Mouse (Mus musculus): ENCODE measurements around the gene Fdps. TPM values are rescaled to one million over a fixed set of nuclear protein-coding genes. Genes with fewer than 3 reads are reported as not detected.

Fdps gene
- polyA plus RNA-seq (2012; ENCODE audit: insufficient read depth, insufficient read length, low replicate concordance, missing spikeins) = not detected in 2 replicates

GRCm38 (mm10) chr3:89101812-89102494 lies at the start of gene Fdps:
Fdps (minus strand) TSS chr3:89101959.
- Histone ChIP-seq H3K4me1 (ENCODE audit: control insufficient read depth, insufficient read depth, low read length) (peaks cover 7% of the 10 kb centered on the region), H3K4me3 (ENCODE audit: insufficient read depth, low read depth, low read length) (peak within 1 kb of the TSS; percentile 68), H3K27ac (ENCODE audit: insufficient read depth, low read depth, low read length) (peak within 1 kb of the TSS; percentile 10; the same call in 1 of the 2 replicates)
- under 1% methylated on average over 26 of the region's 26 CpGs for WGBS
- TF ChIP-seq CTCF (IDR thresholded peaks at IDR 0.05; ENCODE audit: insufficient read depth, low read depth, low read length) (no peak), POLR2A (IDR thresholded peaks at IDR 0.05; ENCODE audit: insufficient read depth, low read depth, low read length) (peak; percentile 43; the same call in 1 of the 2 replicates)

- WGBS = 85% methylated on average over 14 of the region's 14 CpGs
- Histone ChIP-seq H3K4me1 (ENCODE audit: control insufficient read depth, insufficient read depth, low read length) (peaks cover 4% of the 10 kb centered on the region; the same call in 1 of the 2 replicates), H3K27ac (ENCODE audit: insufficient read depth, low read depth, low read length) (no peak overlapping the region), H3K4me3 (ENCODE audit: insufficient read depth, low read depth, low read length) (no peak overlapping the region)
- TF ChIP-seq POLR2A (IDR thresholded peaks at IDR 0.05; ENCODE audit: insufficient read depth, low read depth, low read length) (no peak), CTCF (IDR thresholded peaks at IDR 0.05; ENCODE audit: insufficient read depth, low read depth, low read length) (no peak)
Observed at GRCm38 (mm10) chr3:89148567-89148966, 46.8 kb upstream of the Fdps start.

- 42% methylated on average over 15 of the region's 15 CpGs for WGBS
- peaks cover 4% of the 10 kb centered on the region; the same call in 1 of the 2 replicates for H3K4me1 ChIP-seq (ENCODE audit: control insufficient read depth, insufficient read depth, low read length)
- TF ChIP-seq POLR2A (IDR thresholded peaks at IDR 0.05; ENCODE audit: insufficient read depth, low read depth, low read length) (no peak), CTCF (IDR thresholded peaks at IDR 0.05; ENCODE audit: insufficient read depth, low read depth, low read length) (no peak)
- no peak overlapping the region for H3K4me3 ChIP-seq (ENCODE audit: insufficient read depth, low read depth, low read length)
- no peak overlapping the region for H3K27ac ChIP-seq (ENCODE audit: insufficient read depth, low read depth, low read length)
Observed at GRCm38 (mm10) chr3:89147979-89148311, 46.2 kb upstream of the Fdps start.

- H3K4me3 ChIP-seq (ENCODE audit: insufficient read depth, low read depth, low read length) = no peak overlapping the region
- H3K27ac ChIP-seq (ENCODE audit: insufficient read depth, low read depth, low read length) = no peak overlapping the region
- TF ChIP-seq POLR2A (IDR thresholded peaks at IDR 0.05; ENCODE audit: insufficient read depth, low read depth, low read length) (no peak), CTCF (IDR thresholded peaks at IDR 0.05; ENCODE audit: insufficient read depth, low read depth, low read length) (no peak)
- WGBS = 55% methylated on average over 26 of the region's 26 CpGs
- peaks cover under 1% of the 10 kb centered on the region; the same call in 1 of the 2 replicates for H3K4me1 ChIP-seq (ENCODE audit: control insufficient read depth, insufficient read depth, low read length)
Observed at GRCm38 (mm10) chr3:89147101-89147978, 45.6 kb upstream of the Fdps start.

- WGBS = 40% methylated on average over 8 of the region's 8 CpGs
- no peak overlapping the region for H3K4me3 ChIP-seq (ENCODE audit: insufficient read depth, low read depth, low read length)
- no peak overlapping the region for H3K27ac ChIP-seq (ENCODE audit: insufficient read depth, low read depth, low read length)
- H3K4me1 ChIP-seq (ENCODE audit: control insufficient read depth, insufficient read depth, low read length) = no peaks in the 10 kb centered on the region
- TF ChIP-seq POLR2A (IDR thresholded peaks at IDR 0.05; ENCODE audit: insufficient read depth, low read depth, low read length) (no peak), CTCF (IDR thresholded peaks at IDR 0.05; ENCODE audit: insufficient read depth, low read depth, low read length) (no peak)
Observed at GRCm38 (mm10) chr3:89145566-89145965, 43.8 kb upstream of the Fdps start.

GRCm38 (mm10) chr3:89144821-89145220 lies 43.1 kb upstream of the Fdps start:
- Histone ChIP-seq H3K4me3 (ENCODE audit: insufficient read depth, low read depth, low read length) (no peak overlapping the region), H3K4me1 (ENCODE audit: control insufficient read depth, insufficient read depth, low read length) (no peaks in the 10 kb centered on the region), H3K27ac (ENCODE audit: insufficient read depth, low read depth, low read length) (no peak overlapping the region)
- no peak for TF ChIP-seq POLR2A (IDR thresholded peaks at IDR 0.05; ENCODE audit: insufficient read depth, low read depth, low read length)
- TF ChIP-seq CTCF (IDR thresholded peaks at IDR 0.05; ENCODE audit: insufficient read depth, low read depth, low read length) = no peak
- WGBS = 76% methylated on average over 10 of the region's 10 CpGs

GRCm38 (mm10) chr3:89136365-89136764 lies 34.6 kb upstream of the Fdps start:
- no peak overlapping the region for H3K27ac ChIP-seq (ENCODE audit: insufficient read depth, low read depth, low read length)
- 60% methylated on average over 9 of the region's 9 CpGs for WGBS
- H3K4me1 ChIP-seq (ENCODE audit: control insufficient read depth, insufficient read depth, low read length) = peaks cover 14% of the 10 kb centered on the region

GRCm38 (mm10) chr3:89135958-89136357 lies 34.2 kb upstream of the Fdps start, which contains the start of gene Pklr:
Pklr (plus strand) TSS chr3:89136142.
- 80% methylated on average over 3 of the region's 3 CpGs for WGBS
- Histone ChIP-seq H3K4me1 (ENCODE audit: control insufficient read depth, insufficient read depth, low read length) (peaks cover 14% of the 10 kb centered on the region), H3K27ac (ENCODE audit: insufficient read depth, low read depth, low read length) (no peak within 1 kb of the TSS), H3K4me3 (ENCODE audit: insufficient read depth, low read depth, low read length) (no peak within 1 kb of the TSS)
- TF ChIP-seq POLR2A (IDR thresholded peaks at IDR 0.05; ENCODE audit: insufficient read depth, low read depth, low read length) (no peak), CTCF (IDR thresholded peaks at IDR 0.05; ENCODE audit: insufficient read depth, low read depth, low read length) (no peak)

More at GRCm38 (mm10) chr3:89136365-89136764, 34.6 kb upstream of the Fdps start:
- TF ChIP-seq CTCF (IDR thresholded peaks at IDR 0.05; ENCODE audit: insufficient read depth, low read depth, low read length) (no peak), POLR2A (IDR thresholded peaks at IDR 0.05; ENCODE audit: insufficient read depth, low read depth, low read length) (no peak)
- H3K4me3 ChIP-seq (ENCODE audit: insufficient read depth, low read depth, low read length) = no peak overlapping the region

GRCm38 (mm10) chr3:89133752-89134151 lies 32.0 kb upstream of the Fdps start:
- TF ChIP-seq POLR2A (IDR thresholded peaks at IDR 0.05; ENCODE audit: insufficient read depth, low read depth, low read length) = no peak
- TF ChIP-seq CTCF (IDR thresholded peaks at IDR 0.05; ENCODE audit: insufficient read depth, low read depth, low read length) = no peak
- Histone ChIP-seq H3K4me3 (ENCODE audit: insufficient read depth, low read depth, low read length) (no peak overlapping the region), H3K4me1 (ENCODE audit: control insufficient read depth, insufficient read depth, low read length) (peaks cover 14% of the 10 kb centered on the region), H3K27ac (ENCODE audit: insufficient read depth, low read depth, low read length) (no peak overlapping the region)
- WGBS = 100% methylated on average over 1 of the region's 1 CpGs

Measured in olfactory bulb, adult 2 months (tissue).